9 mouse cellular contexts compared by ENCODE assay signal in the genomic region with DNA sequence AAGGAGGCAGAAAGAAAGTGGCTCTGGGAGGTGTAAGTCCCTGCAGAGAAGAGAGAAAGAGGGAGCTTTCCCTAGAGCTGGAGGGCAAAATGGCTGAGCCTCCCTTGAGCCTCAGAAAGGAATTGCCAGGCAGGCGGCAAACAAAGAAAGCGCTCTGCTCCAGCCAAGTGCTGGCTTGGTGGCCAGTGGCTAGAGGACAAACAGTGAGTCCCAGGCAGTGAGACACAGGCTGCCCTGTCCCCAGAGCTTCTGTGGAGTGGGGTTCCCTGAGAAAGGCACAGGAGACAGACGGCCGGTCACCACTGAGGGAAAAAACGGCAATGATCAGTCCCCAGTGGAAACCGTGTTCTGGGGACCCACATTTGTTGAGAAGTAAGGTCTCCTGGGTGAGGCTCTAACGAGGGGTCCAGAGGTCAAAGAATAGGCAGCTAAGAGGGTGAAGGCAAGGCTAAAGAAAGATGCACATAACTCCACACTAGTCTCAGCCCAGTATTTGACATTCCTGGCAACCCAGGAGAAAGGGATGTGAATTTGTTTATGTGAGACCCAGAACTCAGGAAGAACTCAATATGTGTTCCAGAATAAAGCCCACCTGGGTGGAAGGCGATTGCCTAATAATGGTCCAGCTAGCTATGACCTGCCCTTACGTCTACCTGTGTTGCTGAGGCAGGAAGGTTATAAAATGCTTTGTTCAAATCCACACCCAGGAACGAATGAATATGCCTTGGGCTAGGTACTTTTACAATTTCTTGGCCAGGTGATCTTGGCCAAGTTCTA. TPM values are rescaled to one million over a fixed set of nuclear protein-coding genes. Genes with fewer than 3 reads are reported as not detected.
DNase-seq lines count a peak whose midpoint lies in the region; ATAC-seq lines count a peak whose summit lies in the region.
"Had no signal": no experiment of that assay in that cellular context is flagged by ENCODE, and none has a peak within 500 bp of the region (broad histone marks: within the 10 kb centered on the region; RNA-seq: fewer than 3 reads in every experiment).

No protein-coding gene starts in this region.

- peak overlapping the region; percentile 59 for H3K4me3 ChIP-seq in forebrain, embryonic 15.5 days
- H3K4me3 ChIP-seq in neural tube, embryonic 15.5 days (replicated peaks), result peak overlapping the region; percentile 72

- peak overlapping the region; percentile 70 for H3K9ac ChIP-seq in forebrain, embryonic 15.5 days (replicated peaks)
- H3K9ac ChIP-seq in neural tube, embryonic 15.5 days (replicated peaks), result peak overlapping the region; percentile 89

- DNase-seq in frontal cortex, adult 2 months (ENCODE audit: extremely low spot score in 1 of 2, low spot score in 1 of 2), result no peak
- DNase-seq in left cerebral cortex, adult 8-10 months (ENCODE audit: low spot score in 2 of 2), result peak; percentile 44 to 66
- DNase-seq in urinary bladder, adult 2 months (ENCODE audit: low spot score), result no peak
- no peak for DNase-seq in lung, postnatal 36 days
- no peak for DNase-seq in adrenal gland, postnatal 14 days
- DNase-seq: adrenal gland, adult 2 months had no signal

- H3K36me3 ChIP-seq in forebrain, embryonic 15.5 days, result no peaks in the 10 kb centered on the region
- H3K36me3 ChIP-seq in neural tube, embryonic 15.5 days, result no peaks in the 10 kb centered on the region

- H3K4me1 ChIP-seq in forebrain, embryonic 15.5 days, result peaks cover 53% of the 10 kb centered on the region
- peaks cover 61% of the 10 kb centered on the region for H3K4me1 ChIP-seq in neural tube, embryonic 15.5 days

- peak overlapping the region; percentile 83 for H3K27ac ChIP-seq in forebrain, embryonic 15.5 days (replicated peaks)
- H3K27ac ChIP-seq in neural tube, embryonic 15.5 days (replicated peaks), result peak overlapping the region; percentile 84

- ATAC-seq in frontal cortex, adult (ENCODE audit: low TSS enrichment), result peak; percentile 53
- no peak for ATAC-seq in forebrain, embryonic 15.5 days (replicated peaks)
- no peak for ATAC-seq in neural tube, embryonic 15.5 days (ENCODE audit: low FRiP score)

- peak overlapping the region; percentile 53 for H3K4me2 ChIP-seq in forebrain, embryonic 15.5 days (replicated peaks)
- peak overlapping the region; percentile 60 for H3K4me2 ChIP-seq in neural tube, embryonic 15.5 days

- no peaks in the 10 kb centered on the region for H3K9me3 ChIP-seq in forebrain, embryonic 15.5 days
- H3K9me3 ChIP-seq in neural tube, embryonic 15.5 days (replicated peaks), result no peaks in the 10 kb centered on the region

- 36% methylated on average over 10 of the region's 10 CpGs for WGBS in forebrain, embryonic 15.5 days
- WGBS in neural tube, embryonic 15.5 days, result 27% methylated on average over 10 of the region's 10 CpGs

- no peaks in the 10 kb centered on the region for H3K27me3 ChIP-seq in forebrain, embryonic 15.5 days
- peaks cover 7% of the 10 kb centered on the region; the same call in 1 of the 2 replicates for H3K27me3 ChIP-seq in neural tube, embryonic 15.5 days (replicated peaks)

RNA-seq across cellular contexts. Expression of a gene that starts 1.7 kb away (rescaled TPM):
- 446 and 459 TPM in 2 replicates for polyA plus RNA-seq in frontal cortex, adult 2 months (2012; rRNA removed)
- polyA plus RNA-seq in forebrain, embryonic 15.5 days (2015; fragmentation: Nextera tagmentation; extraction: Ambion mirVana), result 98.4 and 99.8 TPM in 2 replicates
- 100 to 1,000 TPM; 289 to 321 (median 300) TPM for total RNA-seq in left cerebral cortex, adult 8-10 months (2022)
- polyA plus RNA-seq in neural tube, embryonic 15.5 days (2015; fragmentation: Nextera tagmentation; extraction: Ambion mirVana), result 118 and 138 TPM in 2 replicates
- 0.03 and 0.06 TPM in 2 replicates for polyA plus RNA-seq in urinary bladder, adult 2 months (2012; rRNA removed)
- 0.45 TPM in 1 of 2 replicates, not detected in the other for total RNA-seq in adrenal gland, postnatal 14 days (2021)
- total RNA-seq: adrenal gland, adult 2 months had no signal
- polyA plus RNA-seq: adrenal gland, adult 2 months had no signal

Comparison
In these comparisons a context has a peak if more than half of its experiments do, and no peak if none do; other contexts are left out.
1. DNase-seq: peak in left cerebral cortex, adult 8-10 months (2 of 2); none in frontal cortex, adult 2 months (0 of 2), urinary bladder, adult 2 months (single experiment), lung, postnatal 36 days (single experiment) and adrenal gland, postnatal 14 days (single experiment).
2. RNA of a gene that starts 1.7 kb away (polyA plus RNA-seq): 446 to 459 TPM in frontal cortex, adult 2 months, 118 to 138 TPM in neural tube, embryonic 15.5 days and 98.4 to 99.8 TPM in forebrain, embryonic 15.5 days; 0.03 to 0.06 TPM in urinary bladder, adult 2 months; every median in the first group is over 10 times any median in the second.